Mouse (Mus musculus) C3H10T1/2 (cell line): ENCODE data around the gene Fabp7. TPM values are rescaled to one million over a fixed set of nuclear protein-coding genes. Genes with fewer than 3 reads are reported as not detected.

Experiments used
- polyA plus RNA-seq, 2 experiments: library from polyadenylated mRNA; unstranded; fragments of >200 nt; fragmentation: generic; extraction: Trizol; gene quantifications; one replicate each; pipeline ENCODE4 v1.2.1; 2012; ENCODE audit warnings: missing spikeins in 2 of 2

The Fabp7 gene
- polyA plus RNA-seq = not detected

DNA sequence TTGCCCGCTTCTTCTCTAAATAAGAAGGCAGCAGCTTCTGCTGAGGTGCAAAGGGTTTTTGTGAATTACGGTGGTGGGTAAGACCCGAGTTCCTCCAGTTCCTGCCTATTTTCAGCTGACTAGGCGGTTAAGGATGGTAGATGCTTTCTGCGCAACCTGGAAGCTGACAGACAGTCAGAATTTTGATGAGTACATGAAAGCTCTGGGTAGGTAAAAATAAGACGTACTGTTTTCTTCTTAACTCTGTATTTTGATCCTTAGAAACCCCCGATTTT is at the start of gene Fabp7:
Gene Fabp7 (plus strand): TSS at position 6 of the 275 bp plus-strand sequence.

DNA sequence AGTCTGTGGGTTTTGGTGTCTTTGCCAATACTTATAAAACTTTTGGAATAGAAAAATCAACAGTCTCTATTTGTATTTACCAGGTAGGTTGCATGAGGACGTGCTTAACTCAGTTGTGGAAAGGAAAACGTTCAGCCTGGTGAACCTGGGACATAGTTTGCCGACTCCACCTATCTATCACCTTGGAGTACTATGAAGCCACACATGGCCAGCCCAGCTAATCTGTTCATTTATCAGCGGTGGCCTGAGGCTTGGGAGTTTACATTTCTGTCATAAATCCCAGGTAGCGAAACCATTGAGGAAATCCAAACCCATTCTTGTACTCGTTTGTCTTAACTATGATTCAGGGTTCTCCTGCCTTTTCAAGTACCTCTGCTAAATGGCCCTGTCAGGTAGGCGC is 9.3 kb downstream of the Fabp7 start, which contains the start of gene Smpdl3a:
Gene Smpdl3a (plus strand): TSS at position 318 of the 400 bp plus-strand sequence.

Other genes starting within 250 kb of the Fabp7 start
- gene Pkib, start 152.9 kb upstream of the Fabp7 start, polyA plus RNA-seq = not detected
- gene Smpdl3a, start 9.5 kb downstream of the Fabp7 start, polyA plus RNA-seq = under 1 TPM; 0.01 to 0.66 TPM